Mouse (Mus musculus) embryonic fibroblast, embryonic 13.5 days (primary cell): ENCODE results near the gene Ttc14.

Source experiments
- CTCF ChIP-seq: IDR thresholded peaks from 2 replicates; pipeline ENCODE4 v1.5.1; 2011; ENCODE audit warnings: mild to moderate bottlenecking, control low read depth, low read length, moderate library complexity, borderline replicate concordance; ENCODE audit not compliant: insufficient read depth
- POLR2A ChIP-seq: IDR thresholded peaks from 2 replicates; pipeline ENCODE4 v1.6.1; 2011; ENCODE audit warnings: low read depth, mild to moderate bottlenecking, control low read depth, low read length, moderate library complexity

GRCm38 (mm10) chr3:33824135-33824946 is 24.7 kb downstream of the Ttc14 start:
- TF ChIP-seq POLR2A (no peak), CTCF (peak; percentile 64; the same call in 1 of the 2 replicates)
